Mouse (Mus musculus): Measurements from ENCODE around the gene Eda. TPM values are rescaled to one million over a fixed set of nuclear protein-coding genes. Genes with fewer than 3 reads are reported as not detected.
"Not testable (repeated sequence)": the region's sequence is repeated elsewhere in the genome, so short reads cannot be mapped to it uniquely, and the experiment has no call there.

Eda gene
- polyA plus RNA-seq, 1 experiment from 2014 or later, result 2.6 TPM

- Histone ChIP-seq H3K4me3 (ENCODE audit: low read depth, low read length) (no peak overlapping the region), H3K4me2 (ENCODE audit: low read depth) (no peak overlapping the region)
These were observed 416.9 kb downstream of the Eda start for GRCm38 (mm10) chrX:100392304-100392703.

GRCm38 (mm10) chrX:100394223-100394861 lies 418.9 kb downstream of the Eda start:
- H3K36me3 ChIP-seq (ENCODE audit: control insufficient read depth, insufficient read depth, low read length), result no peaks in the 10 kb centered on the region
- ATAC-seq (ENCODE audit: insufficient read depth, low FRiP score, low TSS enrichment), result no peak

More at GRCm38 (mm10) chrX:100392304-100392703, 416.9 kb downstream of the Eda start:
- ATAC-seq (ENCODE audit: insufficient read depth, low FRiP score, low TSS enrichment) (no peak), DNase-seq (ENCODE audit: low spot score) (peak; percentile 21)
- H3K27ac ChIP-seq (ENCODE audit: low read depth, low read length), result no peak overlapping the region
- 26% methylated on average over 6 of the region's 6 CpGs for WGBS
- no peaks in the 10 kb centered on the region for H3K4me1 ChIP-seq (ENCODE audit: control insufficient read depth, insufficient read depth, low read length)
- H3K9ac ChIP-seq (ENCODE audit: low read length), result no peak overlapping the region
- H3K9me3 ChIP-seq (ENCODE audit: control insufficient read depth, low read length), result no peaks in the 10 kb centered on the region
- no peaks in the 10 kb centered on the region for H3K36me3 ChIP-seq (ENCODE audit: control insufficient read depth, insufficient read depth, low read length)
- H3K27me3 ChIP-seq (ENCODE audit: control insufficient read depth, insufficient read depth, low read length), result no peaks in the 10 kb centered on the region

GRCm38 (mm10) chrX:100395026-100395425 lies 419.6 kb downstream of the Eda start:
- ATAC-seq (ENCODE audit: insufficient read depth, low FRiP score, low TSS enrichment) (no peak), DNase-seq (ENCODE audit: low spot score) (no peak)
- H3K4me2 ChIP-seq (ENCODE audit: low read depth), result no peak overlapping the region
- no peaks in the 10 kb centered on the region for H3K4me1 ChIP-seq (ENCODE audit: control insufficient read depth, insufficient read depth, low read length)
- H3K9ac ChIP-seq (ENCODE audit: low read length), result no peak overlapping the region
- no peaks in the 10 kb centered on the region for H3K27me3 ChIP-seq (ENCODE audit: control insufficient read depth, insufficient read depth, low read length)
- no peak overlapping the region for H3K4me3 ChIP-seq (ENCODE audit: low read depth, low read length)
- WGBS, result 76% methylated on average over 8 of the region's 8 CpGs
- no peak overlapping the region for H3K27ac ChIP-seq (ENCODE audit: low read depth, low read length)
- no peaks in the 10 kb centered on the region for H3K36me3 ChIP-seq (ENCODE audit: control insufficient read depth, insufficient read depth, low read length)
- no peaks in the 10 kb centered on the region for H3K9me3 ChIP-seq (ENCODE audit: control insufficient read depth, low read length)

More at GRCm38 (mm10) chrX:100394223-100394861, 418.9 kb downstream of the Eda start:
- no peak overlapping the region for H3K27ac ChIP-seq (ENCODE audit: low read depth, low read length)
- H3K4me2 ChIP-seq (ENCODE audit: low read depth), result no peak overlapping the region
- no peaks in the 10 kb centered on the region for H3K27me3 ChIP-seq (ENCODE audit: control insufficient read depth, insufficient read depth, low read length)
- H3K9me3 ChIP-seq (ENCODE audit: control insufficient read depth, low read length), result no peaks in the 10 kb centered on the region
- H3K4me1 ChIP-seq (ENCODE audit: control insufficient read depth, insufficient read depth, low read length), result no peaks in the 10 kb centered on the region
- no peak overlapping the region for H3K4me3 ChIP-seq (ENCODE audit: low read depth, low read length)
- DNase-seq (ENCODE audit: low spot score), result no peak
- no peak overlapping the region for H3K9ac ChIP-seq (ENCODE audit: low read length)
- 49% methylated on average over 7 of the region's 7 CpGs for WGBS

GRCm38 (mm10) chrX:100400900-100401299 lies 425.5 kb downstream of the Eda start:
- Histone ChIP-seq H3K9me3 (ENCODE audit: control insufficient read depth, low read length) (no peaks in the 10 kb centered on the region), H3K4me2 (ENCODE audit: low read depth) (no peak overlapping the region), H3K4me1 (ENCODE audit: control insufficient read depth, insufficient read depth, low read length) (no peaks in the 10 kb centered on the region), H3K4me3 (ENCODE audit: low read depth, low read length) (no peak overlapping the region), H3K27ac (ENCODE audit: low read depth, low read length) (no peak overlapping the region), H3K9ac (ENCODE audit: low read length) (no peak overlapping the region), H3K36me3 (ENCODE audit: control insufficient read depth, insufficient read depth, low read length) (no peaks in the 10 kb centered on the region), H3K27me3 (ENCODE audit: control insufficient read depth, insufficient read depth, low read length) (no peaks in the 10 kb centered on the region)
- DNase-seq (ENCODE audit: low spot score) (no peak), ATAC-seq (ENCODE audit: insufficient read depth, low FRiP score, low TSS enrichment) (no peak)

GRCm38 (mm10) chrX:100401657-100402056 lies 426.3 kb downstream of the Eda start:
- DNase-seq (ENCODE audit: low spot score), result no peak
- H3K27me3 ChIP-seq (ENCODE audit: control insufficient read depth, insufficient read depth, low read length), result no peaks in the 10 kb centered on the region
- ATAC-seq (ENCODE audit: insufficient read depth, low FRiP score, low TSS enrichment), result no peak
- no peaks in the 10 kb centered on the region for H3K36me3 ChIP-seq (ENCODE audit: control insufficient read depth, insufficient read depth, low read length)
- H3K9me3 ChIP-seq (ENCODE audit: control insufficient read depth, low read length), result no peaks in the 10 kb centered on the region
- no peak overlapping the region for H3K4me2 ChIP-seq (ENCODE audit: low read depth)
- H3K27ac ChIP-seq (ENCODE audit: low read depth, low read length), result no peak overlapping the region
- no peak overlapping the region for H3K9ac ChIP-seq (ENCODE audit: low read length)
- no peak overlapping the region for H3K4me3 ChIP-seq (ENCODE audit: low read depth, low read length)
- H3K4me1 ChIP-seq (ENCODE audit: control insufficient read depth, insufficient read depth, low read length), result no peaks in the 10 kb centered on the region
- WGBS, result 84% methylated on average over 5 of the region's 5 CpGs

GRCm38 (mm10) chrX:100409245-100409644 lies 433.8 kb downstream of the Eda start:
- H3K4me1 ChIP-seq (ENCODE audit: control insufficient read depth, insufficient read depth, low read length), result no peaks in the 10 kb centered on the region
- ATAC-seq (ENCODE audit: insufficient read depth, low FRiP score, low TSS enrichment) (no peak), DNase-seq (ENCODE audit: low spot score) (no peak)
- no peak overlapping the region for H3K4me3 ChIP-seq (ENCODE audit: low read depth, low read length)
- WGBS, result 76% methylated on average over 1 of the region's 1 CpGs
- no peak overlapping the region for H3K27ac ChIP-seq (ENCODE audit: low read depth, low read length)
- H3K36me3 ChIP-seq (ENCODE audit: control insufficient read depth, insufficient read depth, low read length), result no peaks in the 10 kb centered on the region
- H3K4me2 ChIP-seq (ENCODE audit: low read depth), result no peak overlapping the region
- H3K27me3 ChIP-seq (ENCODE audit: control insufficient read depth, insufficient read depth, low read length), result no peaks in the 10 kb centered on the region
- no peaks in the 10 kb centered on the region for H3K9me3 ChIP-seq (ENCODE audit: control insufficient read depth, low read length)
- H3K9ac ChIP-seq (ENCODE audit: low read length), result no peak overlapping the region

- ATAC-seq (ENCODE audit: insufficient read depth, low FRiP score, low TSS enrichment), result no peak
- H3K9me3 ChIP-seq (ENCODE audit: control insufficient read depth, low read length), result no peaks in the 10 kb centered on the region
- no peak within 1 kb of the TSS for H3K27ac ChIP-seq (ENCODE audit: low read depth, low read length)
- no peaks in the 10 kb centered on the region for H3K36me3 ChIP-seq (ENCODE audit: control insufficient read depth, insufficient read depth, low read length)
- no peak for DNase-seq (ENCODE audit: low spot score)
- H3K4me1 ChIP-seq (ENCODE audit: control insufficient read depth, insufficient read depth, low read length), result no peaks in the 10 kb centered on the region
- no peak within 1 kb of the TSS for H3K4me2 ChIP-seq (ENCODE audit: low read depth)
- no peak within 1 kb of the TSS for H3K4me3 ChIP-seq (ENCODE audit: low read depth, low read length)
- H3K9ac ChIP-seq (ENCODE audit: low read length), result no peak within 1 kb of the TSS
- no peaks in the 10 kb centered on the region for H3K27me3 ChIP-seq (ENCODE audit: control insufficient read depth, insufficient read depth, low read length)
- WGBS, result 92% methylated on average over 21 of the region's 21 CpGs
These were observed 453.3 kb downstream of the Eda start, which contains the start of gene Otud6a for GRCm38 (mm10) chrX:100428693-100429092. Otud6a (plus strand) TSS chrX:100429013.

- no peak overlapping the region for H3K9ac ChIP-seq (ENCODE audit: low read length)
- no peaks in the 10 kb centered on the region for H3K36me3 ChIP-seq (ENCODE audit: control insufficient read depth, insufficient read depth, low read length)
- DNase-seq (ENCODE audit: low spot score) (no peak), ATAC-seq (ENCODE audit: insufficient read depth, low FRiP score, low TSS enrichment) (no peak)
- WGBS, result 48% methylated on average over 3 of the region's 3 CpGs
- no peaks in the 10 kb centered on the region for H3K9me3 ChIP-seq (ENCODE audit: control insufficient read depth, low read length)
- H3K4me2 ChIP-seq (ENCODE audit: low read depth), result no peak overlapping the region
- no peaks in the 10 kb centered on the region for H3K4me1 ChIP-seq (ENCODE audit: control insufficient read depth, insufficient read depth, low read length)
- no peaks in the 10 kb centered on the region for H3K27me3 ChIP-seq (ENCODE audit: control insufficient read depth, insufficient read depth, low read length)
- no peak overlapping the region for H3K27ac ChIP-seq (ENCODE audit: low read depth, low read length)
- H3K4me3 ChIP-seq (ENCODE audit: low read depth, low read length), result no peak overlapping the region
These were observed 456.9 kb downstream of the Eda start for GRCm38 (mm10) chrX:100432311-100432710.

- H3K9ac ChIP-seq (ENCODE audit: low read length); H3K4me1 ChIP-seq (ENCODE audit: control insufficient read depth, insufficient read depth, low read length); H3K4me3 ChIP-seq (ENCODE audit: low read depth, low read length); ATAC-seq (ENCODE audit: insufficient read depth, low FRiP score, low TSS enrichment); H3K9me3 ChIP-seq (ENCODE audit: control insufficient read depth, low read length); H3K4me2 ChIP-seq (ENCODE audit: low read depth); DNase-seq (ENCODE audit: low spot score); H3K36me3 ChIP-seq (ENCODE audit: control insufficient read depth, insufficient read depth, low read length); H3K27me3 ChIP-seq (ENCODE audit: control insufficient read depth, insufficient read depth, low read length); H3K27ac ChIP-seq (ENCODE audit: low read depth, low read length): not testable (repeated sequence)
- WGBS, result 90% methylated on average over 2 of the region's 2 CpGs
These were observed 467.2 kb downstream of the Eda start, which contains the start of gene Awat2 for GRCm38 (mm10) chrX:100442617-100443016. Awat2 (minus strand) TSS chrX:100442717.

All from neural tube, embryonic 11.5 days (tissue).